Mouse (Mus musculus) heart, embryonic 11.5 days (tissue): ENCODE measurements around the gene Apoh. TPM values are rescaled to one million over a fixed set of nuclear protein-coding genes. Genes with fewer than 3 reads are reported as not detected.

Experiments used
- ATAC-seq: fragments of 200-750 bp; cut with Nextera tagmentation; replicated peaks from 2 replicates; pipeline ENCODE4 v1.8.0; 2017; ENCODE audit warnings: moderate library complexity; ENCODE audit not compliant: insufficient number of reproducible peaks, low FRiP score, low TSS enrichment
- H3K27ac ChIP-seq: fragments of 300-500 bp; sonication (generic); 2 replicates; pipeline ENCODE4 v1.5.1; 2014; ENCODE audit warnings: mild to moderate bottlenecking, low read depth, low read length
- H3K27me3 ChIP-seq: fragments of 300-500 bp; sonication (generic); 2 replicates; pipeline ENCODE4 v1.6.1; 2014; ENCODE audit warnings: mild to moderate bottlenecking, low read length, mixed read lengths; ENCODE audit not compliant: control insufficient read depth, insufficient read depth
- H3K36me3 ChIP-seq: fragments of 300-500 bp; sonication (generic); 2 replicates; pipeline ENCODE4 v1.6.1; 2014; ENCODE audit warnings: mild to moderate bottlenecking, low read length, moderate library complexity, mixed read lengths; ENCODE audit not compliant: control insufficient read depth, insufficient read depth
- H3K4me1 ChIP-seq: fragments of 300-500 bp; sonication (generic); 2 replicates; pipeline ENCODE4 v1.6.1; 2014; ENCODE audit warnings: low read length; ENCODE audit not compliant: control insufficient read depth, insufficient read depth
- H3K4me2 ChIP-seq: fragments of 300-500 bp; sonication (generic); 2 replicates; pipeline ENCODE4 v1.6.1; 2014; ENCODE audit warnings: mild to moderate bottlenecking, moderate library complexity
- H3K4me3 ChIP-seq: fragments of 300-500 bp; sonication (generic); 2 replicates; pipeline ENCODE4 v1.5.1; 2014; ENCODE audit warnings: low read depth, low read length
- H3K9ac ChIP-seq: fragments of 300-500 bp; sonication (generic); 2 replicates; pipeline ENCODE4 v1.6.1; 2014; ENCODE audit warnings: mild to moderate bottlenecking, low read depth, low read length, moderate library complexity
- H3K9me3 ChIP-seq: fragments of 300-500 bp; sonication (generic); replicated peaks from 2 replicates; pipeline ENCODE4 v1.6.1; 2016; ENCODE audit warnings: low read length; ENCODE audit not compliant: control insufficient read depth
- WGBS: fragments of 180-500 bp; shearing (Covaris S2); extraction: QIAGEN DNeasy Blood & Tissue Kit; methylation state at CpG from one replicate; pipeline ENCODE4 v1.1.7; 2014; ENCODE audit not compliant: insufficient replicate concordance; 5-methylcytosine and 5-hydroxymethylcytosine counted together
- polyA plus RNA-seq: library from polyadenylated mRNA; unstranded; fragments of >200 nt; fragmentation: Nextera tagmentation; extraction: Ambion mirVana; gene quantifications from 2 replicates; pipeline ENCODE4 v1.2.1, GENCODE M21; 2014

The Apoh gene
- 0.26 TPM in 1 of 2 replicates, not detected in the other for polyA plus RNA-seq

DNA sequence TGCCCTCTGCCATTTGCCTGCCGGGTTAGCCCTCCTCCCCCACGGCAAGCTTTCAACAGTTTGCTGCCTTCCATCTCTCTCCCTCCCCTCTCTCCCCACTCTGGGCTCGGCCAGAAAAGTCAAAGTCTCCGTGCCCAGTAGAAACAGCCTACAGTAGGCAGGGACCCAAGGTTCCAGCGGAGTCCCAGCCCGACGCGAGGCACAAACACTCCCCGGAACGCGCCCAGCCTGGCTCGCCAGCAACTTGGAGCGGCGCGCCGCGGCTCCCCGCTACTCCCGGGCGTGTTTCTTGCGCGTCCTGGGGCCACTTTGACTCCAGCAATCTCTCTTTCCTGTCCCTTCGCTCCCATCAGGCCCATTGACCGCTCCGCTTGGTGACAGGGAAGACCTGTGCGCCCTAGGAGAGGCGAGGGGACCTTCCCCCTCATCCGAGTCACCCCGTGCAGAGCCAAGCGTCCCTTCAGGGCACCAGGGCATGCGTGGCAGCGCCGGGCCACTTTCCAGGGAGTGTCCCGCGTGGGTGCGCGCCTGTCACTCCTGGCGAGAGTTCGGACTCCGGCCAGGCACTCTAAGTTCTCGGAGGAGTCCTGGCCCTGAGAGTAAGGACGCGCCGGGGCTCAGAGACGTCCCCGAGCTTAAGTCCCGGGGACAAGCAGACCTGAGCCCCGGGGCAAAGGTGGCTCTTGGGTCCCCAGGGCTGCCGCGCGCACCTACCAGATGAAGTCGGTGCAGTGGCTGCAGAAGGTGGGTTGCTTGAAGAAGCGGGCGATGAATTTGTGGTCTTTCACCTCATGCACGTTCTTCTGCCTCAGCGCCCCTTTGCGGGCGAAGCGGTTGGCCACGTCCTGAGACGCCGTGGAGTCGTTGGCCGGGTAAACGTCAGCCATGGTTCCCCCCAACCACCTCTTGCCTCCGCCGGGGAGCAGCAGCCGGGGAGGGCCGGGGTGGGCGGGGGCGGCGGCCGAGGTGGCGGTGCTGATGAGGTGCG is at the start of gene Apoh:
TSS of gene Apoh (plus strand) at position 574 of the 988 bp plus-strand sequence.
- peaks cover 15% of the 10 kb centered on the region for H3K4me1 ChIP-seq
- peak within 1 kb of the TSS; percentile 88 for H3K4me3 ChIP-seq
- H3K9me3 ChIP-seq: no peaks in the 10 kb centered on the region
- H3K9ac ChIP-seq: peak within 1 kb of the TSS; percentile 88
- under 1% methylated on average over 71 of the region's 75 CpGs for WGBS
- no peak; the same call in none of the 2 replicates for ATAC-seq
- no peaks in the 10 kb centered on the region for H3K36me3 ChIP-seq
- H3K27ac ChIP-seq: peak within 1 kb of the TSS; percentile 85
- no peaks in the 10 kb centered on the region for H3K27me3 ChIP-seq
- H3K4me2 ChIP-seq: peak within 1 kb of the TSS; percentile 99

- no peak overlapping the region for H3K27ac ChIP-seq
- H3K36me3 ChIP-seq: no peaks in the 10 kb centered on the region
- no peaks in the 10 kb centered on the region for H3K4me1 ChIP-seq
- no peak overlapping the region for H3K9ac ChIP-seq
- 71% methylated on average over 3 of the region's 3 CpGs for WGBS
- no peaks in the 10 kb centered on the region for H3K27me3 ChIP-seq
- peak; percentile 73; the same call in 1 of the 2 replicates for ATAC-seq
- H3K9me3 ChIP-seq: no peaks in the 10 kb centered on the region
- no peak overlapping the region for H3K4me2 ChIP-seq
- H3K4me3 ChIP-seq: no peak overlapping the region
Observed at GRCm38 (mm10) chr11:108293843-108294242, 49.3 kb upstream of the Apoh start.

DNA sequence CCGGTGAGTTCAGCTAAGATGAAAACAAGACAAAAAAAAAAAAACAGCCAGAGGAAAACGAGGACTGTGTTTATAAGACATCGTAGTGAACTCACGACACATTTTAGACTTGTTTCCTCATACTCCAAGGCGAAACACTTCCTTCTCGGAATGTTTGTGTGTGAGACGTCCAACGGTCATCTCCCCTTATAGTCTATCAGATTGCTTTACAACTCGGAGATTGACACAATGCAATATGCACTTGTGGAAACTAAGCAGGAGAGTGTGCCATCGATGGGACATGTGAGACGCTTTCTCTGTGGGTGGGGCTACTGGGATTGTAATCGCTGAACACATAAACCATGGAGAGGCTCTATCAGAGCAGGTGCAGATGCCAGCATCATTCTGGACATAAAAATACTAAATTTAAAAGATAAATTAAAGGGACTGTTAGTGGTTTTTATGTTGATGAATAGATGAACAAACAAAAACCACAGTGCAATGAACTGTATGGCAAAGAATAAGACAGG is 48.8 kb upstream of the Apoh start:
- H3K9me3 ChIP-seq: no peaks in the 10 kb centered on the region
- no peaks in the 10 kb centered on the region for H3K36me3 ChIP-seq
- no peak overlapping the region for H3K9ac ChIP-seq
- H3K27ac ChIP-seq: no peak overlapping the region
- H3K27me3 ChIP-seq: no peaks in the 10 kb centered on the region
- WGBS: 87% methylated on average over 12 of the region's 12 CpGs
- no peak for ATAC-seq
- no peak overlapping the region for H3K4me2 ChIP-seq
- H3K4me3 ChIP-seq: no peak overlapping the region
- no peaks in the 10 kb centered on the region for H3K4me1 ChIP-seq

DNA sequence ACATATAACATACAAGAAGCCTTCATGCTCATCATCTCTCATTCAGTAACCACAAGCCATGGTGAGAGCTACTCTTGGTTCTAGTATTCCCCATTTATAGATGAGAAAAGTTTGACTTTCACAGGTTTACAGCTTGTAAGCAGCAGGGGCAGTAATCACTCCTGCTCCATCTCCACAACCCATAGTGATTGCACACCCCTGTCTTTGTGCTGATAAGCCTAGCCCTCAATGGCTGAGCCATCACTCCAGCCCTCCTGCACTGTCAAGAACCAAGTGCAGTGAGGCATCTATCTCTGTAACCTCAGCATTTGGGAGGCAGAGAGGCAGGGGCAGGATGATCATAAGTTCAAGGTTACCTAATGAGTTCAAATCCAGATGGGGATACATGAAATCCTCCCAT is 47.8 kb upstream of the Apoh start:
- H3K27ac ChIP-seq: no peak overlapping the region
- no peaks in the 10 kb centered on the region for H3K4me1 ChIP-seq
- H3K4me3 ChIP-seq: no peak overlapping the region
- no peaks in the 10 kb centered on the region for H3K9me3 ChIP-seq
- ATAC-seq: no peak
- no peak overlapping the region for H3K4me2 ChIP-seq
- no peaks in the 10 kb centered on the region for H3K36me3 ChIP-seq
- no peaks in the 10 kb centered on the region for H3K27me3 ChIP-seq
- H3K9ac ChIP-seq: no peak overlapping the region

GRCm38 (mm10) chr11:108297956-108298355 is 45.2 kb upstream of the Apoh start:
- no peaks in the 10 kb centered on the region for H3K27me3 ChIP-seq
- no peak overlapping the region for H3K27ac ChIP-seq
- H3K36me3 ChIP-seq: no peaks in the 10 kb centered on the region
- no peak overlapping the region for H3K9ac ChIP-seq
- 0 out of 2 replicates have a peak, but pooled peaks cover 2% of the 10 kb centered on the region for H3K4me1 ChIP-seq
- WGBS: 46% methylated on average over 8 of the region's 8 CpGs
- H3K9me3 ChIP-seq: no peaks in the 10 kb centered on the region
- ATAC-seq: no peak
- no peak overlapping the region for H3K4me2 ChIP-seq
- H3K4me3 ChIP-seq: no peak overlapping the region

DNA sequence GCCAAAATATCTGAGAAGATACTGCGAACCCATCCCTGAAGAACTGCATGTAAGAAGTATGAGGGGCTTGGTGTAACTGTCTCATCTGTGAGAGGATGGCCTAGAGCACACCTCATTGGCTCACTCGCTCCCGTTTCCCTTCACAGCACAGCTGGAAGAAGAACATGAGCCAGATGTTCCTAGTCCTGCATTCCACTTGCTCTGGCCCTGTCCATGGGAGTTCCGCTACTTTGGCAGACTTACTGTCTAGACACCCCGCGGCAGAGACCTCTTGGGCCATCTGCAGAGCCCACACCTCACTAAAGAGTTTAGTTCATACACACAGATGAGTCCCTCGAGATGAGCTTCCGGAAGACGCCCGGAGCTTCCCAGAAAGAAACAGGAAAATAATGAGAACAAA is 43.2 kb upstream of the Apoh start:
- H3K4me3 ChIP-seq: no peak overlapping the region
- no peaks in the 10 kb centered on the region for H3K9me3 ChIP-seq
- 89% methylated on average over 10 of the region's 10 CpGs for WGBS
- H3K27me3 ChIP-seq: no peaks in the 10 kb centered on the region
- H3K27ac ChIP-seq: no peak overlapping the region
- H3K36me3 ChIP-seq: no peaks in the 10 kb centered on the region
- no peak overlapping the region for H3K9ac ChIP-seq
- H3K4me2 ChIP-seq: no peak overlapping the region
- 0 out of 2 replicates have a peak, but pooled peaks cover 2% of the 10 kb centered on the region for H3K4me1 ChIP-seq
- no peak for ATAC-seq

GRCm38 (mm10) chr11:108300443-108300842 is 42.7 kb upstream of the Apoh start:
- Histone ChIP-seq H3K27me3 (no peaks in the 10 kb centered on the region), H3K27ac (no peak overlapping the region), H3K4me3 (no peak overlapping the region), H3K4me2 (no peak overlapping the region), H3K9ac (no peak overlapping the region), H3K36me3 (no peaks in the 10 kb centered on the region), H3K9me3 (no peaks in the 10 kb centered on the region), H3K4me1 (0 out of 2 replicates have a peak, but pooled peaks cover 2% of the 10 kb centered on the region)
- ATAC-seq: no peak
- 86% methylated on average over 1 of the region's 1 CpGs for WGBS

GRCm38 (mm10) chr11:108301036-108301435 is 42.1 kb upstream of the Apoh start:
- WGBS: 88% methylated on average over 6 of the region's 6 CpGs
- no peak overlapping the region for H3K4me3 ChIP-seq

More at GRCm38 (mm10) chr11:108301036-108301435, 42.1 kb upstream of the Apoh start:
- Histone ChIP-seq H3K27me3 (no peaks in the 10 kb centered on the region), H3K27ac (no peak overlapping the region), H3K9ac (no peak overlapping the region), H3K4me1 (0 out of 2 replicates have a peak, but pooled peaks cover 2% of the 10 kb centered on the region), H3K4me2 (no peak overlapping the region), H3K36me3 (no peaks in the 10 kb centered on the region), H3K9me3 (no peaks in the 10 kb centered on the region)
- no peak for ATAC-seq
